Mouse (Mus musculus) heart, embryonic 14.5 days (tissue): ENCODE data around the gene Fkbp3. TPM values are rescaled to one million over a fixed set of nuclear protein-coding genes. Genes with fewer than 3 reads are reported as not detected.

Experiments used
- ATAC-seq: fragments of 200-750 bp; cut with Nextera tagmentation; 2 replicates; pipeline ENCODE4 v1.8.0; 2017; ENCODE audit warnings: low read depth, moderate TSS enrichment; ENCODE audit not compliant: insufficient number of reproducible peaks, insufficient read depth, low FRiP score
- H3K27ac ChIP-seq, 2 experiments: fragments of 200-500 bp in 1 of 2; fragments of 300-500 bp in 1 of 2; sonication (generic) in 1 of 2; replicated peaks in 1 of 2; 2 replicates each; pipeline ENCODE4 v1.5.1; 2012 to 2014; ENCODE audit warnings: low read depth in 2 of 2, low read length in 2 of 2, control low read depth in 1 of 2, mild to moderate bottlenecking in 1 of 2, mixed read lengths in 1 of 2; ENCODE audit not compliant: control insufficient read depth in 1 of 2, insufficient read depth in 1 of 2
- H3K27me3 ChIP-seq: fragments of 300-500 bp; sonication (generic); 2 replicates; pipeline ENCODE4 v1.6.1; 2014; ENCODE audit warnings: mild to moderate bottlenecking, low read length, control low read depth; ENCODE audit not compliant: control insufficient read depth, insufficient read depth
- H3K36me3 ChIP-seq: fragments of 300-500 bp; sonication (generic); 2 replicates; pipeline ENCODE4 v1.6.1; 2014; ENCODE audit warnings: mild to moderate bottlenecking, control low read depth, low read length, mixed read lengths; ENCODE audit not compliant: control insufficient read depth, insufficient read depth
- H3K4me1 ChIP-seq, 2 experiments: fragments of 200-500 bp in 1 of 2; fragments of 300-500 bp in 1 of 2; sonication (generic) in 1 of 2; 2 replicates each; pipeline ENCODE4 v1.6.1; 2012 to 2014; ENCODE audit warnings: low read length in 2 of 2, control low read depth in 1 of 2, mixed read lengths in 1 of 2; ENCODE audit not compliant: control insufficient read depth in 2 of 2, insufficient read depth in 2 of 2
- H3K4me2 ChIP-seq: fragments of 300-500 bp; sonication (generic); 2 replicates; pipeline ENCODE4 v1.6.1; 2014; ENCODE audit warnings: mild to moderate bottlenecking, low read length
- H3K4me3 ChIP-seq, 2 experiments: fragments of 200-500 bp in 1 of 2; fragments of 300-500 bp in 1 of 2; sonication (generic) in 1 of 2; 2 replicates each; pipeline ENCODE4 v1.5.1; 2012 to 2014; ENCODE audit warnings: low read length in 2 of 2, mild to moderate bottlenecking in 2 of 2, control low read depth in 1 of 2, low read depth in 1 of 2, moderate library complexity in 1 of 2; ENCODE audit not compliant: control insufficient read depth in 1 of 2, insufficient read depth in 1 of 2
- H3K9ac ChIP-seq: fragments of 300-500 bp; sonication (generic); 2 replicates; pipeline ENCODE4 v1.6.1; 2014; ENCODE audit warnings: mild to moderate bottlenecking, low read length
- H3K9me3 ChIP-seq: fragments of 300-500 bp; sonication (generic); 2 replicates; pipeline ENCODE4 v1.6.1; 2016; ENCODE audit warnings: low read length, control low read depth; ENCODE audit not compliant: control insufficient read depth
- WGBS: fragments of 180-500 bp; shearing (Covaris S2); extraction: QIAGEN DNeasy Blood & Tissue Kit; methylation state at CpG from one replicate; pipeline ENCODE4 v1.1.7; 2014; 5-methylcytosine and 5-hydroxymethylcytosine counted together
- polyA plus RNA-seq: library from polyadenylated mRNA; unstranded; fragments of >200 nt; fragmentation: Nextera tagmentation; extraction: Ambion mirVana; gene quantifications from 2 replicates; pipeline ENCODE4 v1.2.1, GENCODE M21; 2014

Fkbp3 gene
- polyA plus RNA-seq, 1 experiment from 2014 or later, result 492 TPM

DNA sequence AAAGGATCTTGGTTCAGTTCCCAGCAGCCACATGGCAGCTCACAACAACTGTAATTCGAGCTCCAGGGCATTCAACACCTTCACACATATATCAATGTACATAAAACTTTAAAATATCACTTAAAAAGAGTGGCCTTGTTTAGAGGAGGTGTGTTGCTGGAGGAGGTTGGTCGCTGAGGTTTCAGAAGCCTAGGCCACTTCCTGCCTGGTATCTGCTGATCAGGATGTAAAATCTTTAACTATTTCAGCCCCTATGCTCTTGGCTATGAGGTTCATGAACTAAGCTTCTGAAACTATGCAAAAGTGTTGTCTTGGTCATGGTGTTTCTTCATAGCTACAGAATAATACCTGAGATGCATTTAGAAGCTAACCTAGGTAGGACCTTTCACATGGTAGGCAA lies 8.6 kb downstream of the Fkbp3 start:
- no peak for ATAC-seq
- H3K4me1 ChIP-seq, result peaks cover 0 to 8% of the 10 kb centered on the region in 2 experiments; a peak in 2 of 4 replicates
- peaks cover 85% of the 10 kb centered on the region for H3K36me3 ChIP-seq
- H3K9ac ChIP-seq, result no peak overlapping the region
- no peak overlapping the region for H3K4me3 ChIP-seq
- H3K27me3 ChIP-seq, result no peaks in the 10 kb centered on the region
- no peak overlapping the region for H3K4me2 ChIP-seq
- no peak overlapping the region for H3K27ac ChIP-seq
- 72% methylated on average over 2 of the region's 2 CpGs for WGBS
- H3K9me3 ChIP-seq, result no peaks in the 10 kb centered on the region

DNA sequence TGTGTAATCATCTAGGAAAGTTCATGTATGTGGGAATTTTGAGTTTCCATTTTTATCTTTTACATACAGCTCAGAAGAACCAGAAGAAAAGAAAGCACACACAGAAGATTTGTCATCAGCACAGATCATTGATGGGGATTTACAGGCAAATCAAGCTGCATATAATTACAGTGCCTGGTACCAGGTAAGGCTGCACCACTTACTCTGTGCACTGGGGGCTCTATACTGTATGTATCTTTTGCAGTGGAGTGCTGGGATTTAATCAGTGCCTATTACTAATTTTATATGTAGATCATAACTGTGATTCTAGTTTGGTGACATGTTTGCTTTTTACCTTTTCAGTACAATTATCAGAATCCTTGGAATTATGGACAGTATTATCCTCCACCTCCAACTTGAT lies 12.7 kb downstream of the Fkbp3 start:
- no peak overlapping the region for H3K4me3 ChIP-seq
- H3K9ac ChIP-seq, result no peak overlapping the region
- H3K36me3 ChIP-seq, result peaks cover 88% of the 10 kb centered on the region
- no peak for ATAC-seq
- H3K27ac ChIP-seq, result no peak overlapping the region
- no peak overlapping the region for H3K4me2 ChIP-seq
- no peaks in the 10 kb centered on the region for H3K27me3 ChIP-seq
- H3K4me1 ChIP-seq, result no peaks in the 10 kb centered on the region
- H3K9me3 ChIP-seq, result no peaks in the 10 kb centered on the region

DNA sequence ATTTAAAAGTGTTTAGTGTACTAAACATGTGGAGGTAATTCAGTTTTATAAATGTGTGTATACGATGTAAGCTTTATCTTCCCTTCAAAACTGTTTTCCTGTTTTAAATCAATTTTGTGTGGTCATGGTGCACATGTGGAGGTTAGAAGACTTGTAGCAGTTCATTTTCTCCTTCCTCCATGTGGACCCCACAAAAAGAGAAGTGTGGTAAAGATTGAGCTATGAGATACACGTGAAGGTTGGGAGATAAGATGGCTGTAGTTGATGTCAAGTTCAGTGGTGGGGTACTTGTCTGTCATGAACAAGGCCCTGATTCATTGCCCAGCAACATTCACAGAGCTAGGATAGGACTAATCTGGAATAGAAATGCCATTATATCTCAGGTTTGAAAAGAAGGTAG lies 15.6 kb downstream of the Fkbp3 start:
- ATAC-seq, result no peak
- H3K4me2 ChIP-seq, result no peak overlapping the region
- no peak overlapping the region for H3K27ac ChIP-seq
- no peaks in the 10 kb centered on the region for H3K9me3 ChIP-seq
- no peaks in the 10 kb centered on the region for H3K27me3 ChIP-seq
- WGBS, result 76% methylated on average over 2 of the region's 2 CpGs
- H3K4me1 ChIP-seq, result no peaks in the 10 kb centered on the region
- peaks cover 88% of the 10 kb centered on the region for H3K36me3 ChIP-seq
- H3K4me3 ChIP-seq, result no peak overlapping the region
- H3K9ac ChIP-seq, result no peak overlapping the region

DNA sequence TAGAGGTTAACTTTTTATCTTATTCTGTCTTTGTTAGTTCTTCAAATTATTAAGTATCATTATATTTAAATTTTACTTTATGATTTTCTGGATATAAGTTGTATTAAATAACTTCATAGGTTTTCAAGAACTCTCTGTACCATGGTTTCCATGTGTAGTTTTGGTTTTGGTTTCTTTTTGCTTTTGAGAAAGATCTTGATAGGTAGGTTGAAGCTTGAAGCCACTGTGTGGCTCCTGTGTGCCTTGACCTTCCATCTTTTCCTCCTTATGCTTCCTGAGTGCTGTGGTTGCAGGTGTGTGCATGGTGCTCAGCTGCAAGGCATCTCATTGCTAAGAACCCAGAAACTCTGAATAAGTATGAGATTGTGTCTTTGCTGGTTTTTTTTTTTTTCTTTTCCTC lies 25.0 kb downstream of the Fkbp3 start:
- Histone ChIP-seq H3K27me3 (no peaks in the 10 kb centered on the region), H3K27ac (no peak overlapping the region), H3K36me3 (peaks cover 68% of the 10 kb centered on the region), H3K4me2 (no peak overlapping the region), H3K9ac (no peak overlapping the region), H3K4me1 (no peaks in the 10 kb centered on the region), H3K9me3 (no peaks in the 10 kb centered on the region), H3K4me3 (no peak overlapping the region)
- no peak for ATAC-seq

DNA sequence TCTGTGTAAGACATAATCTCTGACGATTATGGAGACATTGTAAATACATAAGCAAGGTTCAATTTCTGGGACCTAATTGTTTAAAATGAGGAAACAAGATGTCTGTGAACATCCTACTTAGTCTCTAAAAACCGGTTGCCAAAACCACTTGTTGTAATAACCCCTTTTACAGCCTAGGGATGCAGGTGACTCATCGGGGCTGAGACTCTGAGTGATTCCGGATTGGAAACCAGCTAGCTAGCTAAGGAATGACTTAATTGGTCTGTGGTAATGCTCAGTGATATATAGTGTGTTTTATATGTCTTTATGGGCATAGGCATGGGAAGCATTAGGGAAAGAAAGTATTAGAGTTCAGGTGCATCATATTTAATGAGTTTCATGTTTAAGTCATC lies 36.3 kb downstream of the Fkbp3 start:
- Histone ChIP-seq H3K9ac (peak overlapping the region; percentile 87), H3K36me3 (peaks cover 9% of the 10 kb centered on the region), H3K4me2 (peak overlapping the region; percentile 75), H3K27ac (no peak overlapping the region), H3K27me3 (no peaks in the 10 kb centered on the region), H3K4me1 (peaks cover 4 to 23% of the 10 kb centered on the region in 2 experiments; a peak in 3 of 4 replicates), H3K4me3 (peak overlapping the region; percentile 12 to 69; a peak in 3 of 4 replicates), H3K9me3 (no peaks in the 10 kb centered on the region)
- WGBS, result 17% methylated on average over 4 of the region's 4 CpGs
- ATAC-seq, result no peak

DNA sequence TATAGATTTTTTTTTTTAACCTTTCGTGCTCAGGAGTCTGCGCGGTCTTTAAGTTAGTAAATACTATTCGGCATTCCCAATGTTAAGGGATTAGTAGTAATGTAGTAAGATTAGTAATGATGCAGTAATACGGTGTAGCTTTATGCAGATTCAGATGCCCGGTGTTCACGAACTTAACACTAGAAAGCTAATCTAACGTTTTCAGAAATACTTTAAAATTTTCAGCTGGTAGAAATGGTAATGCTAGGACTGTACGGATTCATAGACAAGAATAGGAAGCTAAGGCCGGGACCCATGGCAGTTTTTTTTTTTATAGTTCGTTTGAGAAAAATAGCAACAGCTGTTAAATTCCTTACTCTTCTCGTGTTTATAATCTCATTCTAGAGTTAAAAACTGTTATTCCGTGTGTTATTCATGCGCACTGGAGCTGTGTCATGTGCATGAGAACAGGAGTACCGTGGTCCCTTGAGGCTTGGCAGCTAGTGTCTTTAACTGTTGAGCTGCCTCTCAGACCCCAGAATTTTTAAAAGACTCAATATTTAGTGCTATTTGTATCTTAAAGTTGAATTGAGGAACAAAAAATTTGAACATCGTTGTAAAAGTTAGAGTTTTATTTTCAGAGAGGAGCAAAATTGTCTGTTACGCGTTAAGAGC lies 36.8 kb downstream of the Fkbp3 start:
- 10% methylated on average over 18 of the region's 18 CpGs for WGBS
- ATAC-seq, result no peak
- peak overlapping the region; percentile 75 for H3K4me2 ChIP-seq
- H3K27me3 ChIP-seq, result no peaks in the 10 kb centered on the region
- H3K9ac ChIP-seq, result peak overlapping the region; percentile 87
- 0 out of 2 replicates have a peak, but pooled peaks cover 6% of the 10 kb centered on the region for H3K36me3 ChIP-seq
- H3K27ac ChIP-seq, result no peak overlapping the region
- H3K4me1 ChIP-seq, result peaks cover 4 to 23% of the 10 kb centered on the region in 2 experiments; a peak in 3 of 4 replicates
- H3K4me3 ChIP-seq, result peak overlapping the region; percentile 69 to 100
- no peaks in the 10 kb centered on the region for H3K9me3 ChIP-seq

DNA sequence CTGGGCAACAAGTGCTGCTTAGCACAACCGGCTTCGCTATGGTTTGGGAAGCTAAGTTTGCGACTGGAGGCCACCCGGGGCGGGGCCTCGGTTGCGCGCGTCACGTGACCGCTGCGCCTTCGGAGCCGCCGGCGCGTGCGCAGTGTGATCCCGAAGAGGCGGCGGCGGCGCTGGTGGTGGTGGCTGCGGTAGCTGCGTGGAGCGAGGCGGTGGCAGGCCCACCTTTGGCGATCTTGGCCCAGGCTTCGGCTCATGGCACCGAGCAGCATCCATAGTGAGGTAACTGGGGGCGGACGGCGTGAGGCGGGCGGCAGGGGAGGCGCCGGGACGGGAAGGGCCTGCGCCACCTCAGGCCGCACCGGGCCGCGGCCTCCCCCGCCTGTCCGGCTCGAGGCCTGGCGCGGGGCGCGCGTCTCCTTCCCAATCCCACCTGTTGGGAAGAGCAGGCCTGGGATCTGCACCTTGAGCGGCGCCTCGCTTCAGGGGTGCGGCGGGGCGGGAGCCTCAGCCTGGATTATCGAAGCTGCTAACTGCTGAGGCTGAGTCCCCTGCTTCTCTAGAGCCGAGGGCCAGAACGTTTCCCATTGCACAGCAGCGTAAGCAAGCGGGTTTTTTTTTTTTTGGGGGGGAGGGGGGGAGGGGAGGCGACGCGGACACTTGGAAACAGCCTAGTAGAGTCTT lies 37.5 kb downstream of the Fkbp3 start, which contains the start of gene Prpf39:
Gene Prpf39 (plus strand): TSS at position 144 of the 681 bp plus-strand sequence.
- peak within 1 kb of the TSS; percentile 81 to 94 for H3K27ac ChIP-seq
- WGBS, result under 1% methylated on average over 65 of the region's 65 CpGs
- H3K4me3 ChIP-seq, result peak within 1 kb of the TSS; percentile 69 to 100
- H3K9me3 ChIP-seq, result no peaks in the 10 kb centered on the region
- H3K27me3 ChIP-seq, result no peaks in the 10 kb centered on the region
- H3K4me1 ChIP-seq, result peaks cover 4 to 23% of the 10 kb centered on the region in 2 experiments; a peak in 3 of 4 replicates
- H3K9ac ChIP-seq, result peak within 1 kb of the TSS; percentile 87
- H3K4me2 ChIP-seq, result peak within 1 kb of the TSS; percentile 75
- H3K36me3 ChIP-seq, result 0 out of 2 replicates have a peak, but pooled peaks cover 4% of the 10 kb centered on the region
- ATAC-seq, result peak; percentile 89
